Mouse (Mus musculus) megakaryocyte-erythroid progenitor cell, adult 5-6 weeks (primary cell): ENCODE measurements around the gene Ehmt1. TPM values are rescaled to one million over a fixed set of nuclear protein-coding genes. Genes with fewer than 3 reads are reported as not detected.

Source experiments
- ATAC-seq: replicated peaks from 2 replicates; pipeline ENCODE4 v1.8.0; 2016; ENCODE audit warnings: mild to moderate bottlenecking, inconsistent platforms; ENCODE audit not compliant: severe bottlenecking, poor library complexity, low FRiP score, low TSS enrichment
- total RNA-seq, 2 experiments: library from RNA; stranded (forward) in 1 of 2; stranded (reverse) in 1 of 2; fragments of 200-1000, 215-1000 nt in 1 of 2; fragments of >200 nt in 1 of 2; fragmentation: Nextera tagmentation in 1 of 2; gene quantifications; 2 replicates each; pipeline ENCODE4 v1.2.3; 2014 to 2017

Gene Ehmt1
- total RNA-seq, 2 experiments from 2014 or later, result 62.9 to 81.6 TPM

GRCm38 (mm10) chr2:24809746-24810145 lies 109.7 kb downstream of the Ehmt1 start:
- no peak for ATAC-seq

GRCm38 (mm10) chr2:24807691-24808090 lies 111.7 kb downstream of the Ehmt1 start:
- no peak for ATAC-seq

GRCm38 (mm10) chr2:24807036-24807435 lies 112.4 kb downstream of the Ehmt1 start:
- no peak for ATAC-seq

GRCm38 (mm10) chr2:24806143-24806542 lies 113.3 kb downstream of the Ehmt1 start:
- ATAC-seq, result no peak

GRCm38 (mm10) chr2:24805621-24806020 lies 113.8 kb downstream of the Ehmt1 start:
- no peak for ATAC-seq

GRCm38 (mm10) chr2:24796833-24797457 lies 122.5 kb downstream of the Ehmt1 start:
- ATAC-seq, result peak; percentile 60

- no peak for ATAC-seq
Observed at GRCm38 (mm10) chr2:24787250-24787649, 132.2 kb downstream of the Ehmt1 start.

- no peak for ATAC-seq
Observed at GRCm38 (mm10) chr2:24781253-24781652, 138.2 kb downstream of the Ehmt1 start.

GRCm38 (mm10) chr2:24776831-24777230 lies 142.6 kb downstream of the Ehmt1 start:
- ATAC-seq, result no peak

GRCm38 (mm10) chr2:24775951-24776587 lies 143.3 kb downstream of the Ehmt1 start:
- no peak for ATAC-seq

- no peak for ATAC-seq
Observed at GRCm38 (mm10) chr2:24774832-24775231, 144.6 kb downstream of the Ehmt1 start.

- no peak for ATAC-seq
Observed at GRCm38 (mm10) chr2:24770861-24771260, 148.6 kb downstream of the Ehmt1 start.

- ATAC-seq, result peak; percentile 66
Observed at GRCm38 (mm10) chr2:24763115-24763557, 156.3 kb downstream of the Ehmt1 start, which contains the start of gene Cacna1b. TSS of gene Cacna1b (minus strand) at chr2:24763152.

GRCm38 (mm10) chr2:24762446-24762960 lies 156.9 kb downstream of the Ehmt1 start:
- 0 out of 2 replicates have a peak, but pooled peaks have one; percentile 1 for ATAC-seq

GRCm38 (mm10) chr2:24761923-24762445 lies 157.4 kb downstream of the Ehmt1 start:
- peak; percentile 93 for ATAC-seq

- ATAC-seq, result peak; percentile 67
Observed at GRCm38 (mm10) chr2:24755276-24755675, 164.1 kb downstream of the Ehmt1 start.

GRCm38 (mm10) chr2:24752599-24752998 lies 166.8 kb downstream of the Ehmt1 start:
- ATAC-seq, result no peak

GRCm38 (mm10) chr2:24750051-24750450 lies 169.4 kb downstream of the Ehmt1 start:
- no peak for ATAC-seq

GRCm38 (mm10) chr2:24747878-24748277 lies 171.5 kb downstream of the Ehmt1 start:
- ATAC-seq, result no peak
